Mouse (Mus musculus): ENCODE results near the gene Mlxip. TPM values are rescaled to one million over a fixed set of nuclear protein-coding genes. Genes with fewer than 3 reads are reported as not detected.

The Mlxip gene
- 50.7 and 57.7 TPM in 2 replicates for total RNA-seq (2017)

GRCm38 (mm10) chr5:123394303-123394956 is at the start of gene Mlxip:
TSS of gene Mlxip (plus strand) at chr5:123394798.
- ATAC-seq (ENCODE audit: extremely low read depth, insufficient number of reproducible peaks, low FRiP score, poor library complexity, severe bottlenecking) = peak; percentile 85

GRCm38 (mm10) chr5:123344963-123345852 is 49.4 kb upstream of the Mlxip start:
- ATAC-seq (ENCODE audit: extremely low read depth, insufficient number of reproducible peaks, low FRiP score, poor library complexity, severe bottlenecking) = no peak

- no peak for ATAC-seq (ENCODE audit: extremely low read depth, insufficient number of reproducible peaks, low FRiP score, poor library complexity, severe bottlenecking)
Measured at GRCm38 (mm10) chr5:123345853-123346654, 48.5 kb upstream of the Mlxip start.

GRCm38 (mm10) chr5:123346701-123347270 is 47.8 kb upstream of the Mlxip start:
- ATAC-seq (ENCODE audit: extremely low read depth, insufficient number of reproducible peaks, low FRiP score, poor library complexity, severe bottlenecking) = no peak

GRCm38 (mm10) chr5:123347985-123348384 is 46.6 kb upstream of the Mlxip start:
- no peak for ATAC-seq (ENCODE audit: extremely low read depth, insufficient number of reproducible peaks, low FRiP score, poor library complexity, severe bottlenecking)

GRCm38 (mm10) chr5:123350386-123350785 is 44.2 kb upstream of the Mlxip start:
- peak; percentile 36; the same call in 1 of the 2 replicates for ATAC-seq (ENCODE audit: extremely low read depth, insufficient number of reproducible peaks, low FRiP score, poor library complexity, severe bottlenecking)

- no peak for ATAC-seq (ENCODE audit: extremely low read depth, insufficient number of reproducible peaks, low FRiP score, poor library complexity, severe bottlenecking)
Measured at GRCm38 (mm10) chr5:123355918-123356317, 38.7 kb upstream of the Mlxip start.

- no peak for ATAC-seq (ENCODE audit: extremely low read depth, insufficient number of reproducible peaks, low FRiP score, poor library complexity, severe bottlenecking)
Measured at GRCm38 (mm10) chr5:123357253-123357652, 37.3 kb upstream of the Mlxip start.

- no peak for ATAC-seq (ENCODE audit: extremely low read depth, insufficient number of reproducible peaks, low FRiP score, poor library complexity, severe bottlenecking)
Measured at GRCm38 (mm10) chr5:123359431-123359830, 35.2 kb upstream of the Mlxip start.

- no peak for ATAC-seq (ENCODE audit: extremely low read depth, insufficient number of reproducible peaks, low FRiP score, poor library complexity, severe bottlenecking)
Measured at GRCm38 (mm10) chr5:123362911-123363310, 31.7 kb upstream of the Mlxip start.

GRCm38 (mm10) chr5:123364302-123364971 is 30.2 kb upstream of the Mlxip start:
- ATAC-seq (ENCODE audit: extremely low read depth, insufficient number of reproducible peaks, low FRiP score, poor library complexity, severe bottlenecking) = no peak

GRCm38 (mm10) chr5:123368869-123369488 is 25.6 kb upstream of the Mlxip start:
- peak; percentile 73; the same call in 1 of the 2 replicates for ATAC-seq (ENCODE audit: extremely low read depth, insufficient number of reproducible peaks, low FRiP score, poor library complexity, severe bottlenecking)

GRCm38 (mm10) chr5:123370049-123370448 is 24.5 kb upstream of the Mlxip start:
- ATAC-seq (ENCODE audit: extremely low read depth, insufficient number of reproducible peaks, low FRiP score, poor library complexity, severe bottlenecking) = no peak

GRCm38 (mm10) chr5:123375262-123375661 is 19.3 kb upstream of the Mlxip start:
- no peak for ATAC-seq (ENCODE audit: extremely low read depth, insufficient number of reproducible peaks, low FRiP score, poor library complexity, severe bottlenecking)

GRCm38 (mm10) chr5:123375793-123376452 is 18.7 kb upstream of the Mlxip start:
- ATAC-seq (ENCODE audit: extremely low read depth, insufficient number of reproducible peaks, low FRiP score, poor library complexity, severe bottlenecking) = no peak

GRCm38 (mm10) chr5:123376569-123376968 is 18.0 kb upstream of the Mlxip start:
- no peak for ATAC-seq (ENCODE audit: extremely low read depth, insufficient number of reproducible peaks, low FRiP score, poor library complexity, severe bottlenecking)

GRCm38 (mm10) chr5:123377120-123377955 is 17.3 kb upstream of the Mlxip start:
- peak; percentile 73 for ATAC-seq (ENCODE audit: extremely low read depth, insufficient number of reproducible peaks, low FRiP score, poor library complexity, severe bottlenecking)

All from neutrophil, adult 5-6 weeks (primary cell).